In the genomic region with DNA sequence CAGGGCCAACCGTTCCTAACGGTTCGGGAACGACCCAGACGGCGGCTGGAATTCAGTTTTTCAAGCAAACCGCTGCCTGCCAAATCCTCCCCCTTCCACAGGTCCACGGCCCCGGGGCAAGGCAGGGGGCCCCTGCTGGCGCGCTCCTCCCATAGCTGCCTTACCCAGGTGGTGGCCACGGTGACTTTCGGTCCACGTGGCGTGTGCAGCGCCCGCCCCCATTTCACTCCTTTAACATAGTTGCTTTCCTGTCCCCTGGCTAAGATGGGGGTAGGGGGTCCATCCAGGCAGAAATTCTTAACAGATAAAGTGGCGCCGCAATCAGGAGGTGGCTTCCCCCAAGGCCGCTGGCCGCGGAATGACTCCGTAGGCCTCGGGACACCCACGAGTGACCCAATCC, we compare ENCODE assay signal across 1 mouse cellular context.
TF ChIP-seq lines count a peak whose summit lies in the region.

No protein-coding gene starts in this region.

TF ChIP-seq in ES-E14, 5 proteins besides CTCF, POLR2A, EP300 and RAD21:
- TF ChIP-seq CHD2 (IDR thresholded peaks at IDR 0.05; ENCODE audit: low read depth, low read length) (no peak), MAFK (IDR thresholded peaks at IDR 0.05; ENCODE audit: insufficient read depth, low read depth, low read length) (no peak), ZC3H11A (IDR thresholded peaks at IDR 0.05; ENCODE audit: borderline replicate concordance, low read depth, low read length) (no peak), HCFC1 (IDR thresholded peaks at IDR 0.05; ENCODE audit: borderline replicate concordance, insufficient read depth, low read length) (no peak), ZNF384 (IDR thresholded peaks at IDR 0.05; ENCODE audit: low read depth, low read length) (no peak)
